Mouse (Mus musculus) heart, adult 2 months (tissue): ENCODE data around the gene Gm10282.

Source experiments
- CTCF ChIP-seq: fragments of 200-600 bp; IDR thresholded peaks from 2 replicates; pipeline ENCODE4 v1.8.1; 2022; ENCODE audit warnings: antibody characterized with exemption, mild to moderate bottlenecking, moderate library complexity
- EP300 ChIP-seq: fragments of 200-500 bp; IDR thresholded peaks from 2 replicates; pipeline ENCODE4 v1.6.1; 2011; ENCODE audit warnings: low read depth, low read length, control low read depth; ENCODE audit not compliant: insufficient read depth

- no peak for TF ChIP-seq CTCF
- TF ChIP-seq EP300 = no peak
Measured at GRCm38 (mm10) chr8:72322471-72322889, 17.4 kb upstream of the Gm10282 start.
